Mouse (Mus musculus): ENCODE data around the gene Psen2.

The Psen2 gene

GRCm38 (mm10) chr1:180283813-180284768, 20.9 kb upstream of the Psen2 start:
- in situ Hi-C loops (cut with MboI; ENCODE audit: low pct_unique_long_range_greater_than_20kb in 1 of 2, low sequenced_read_pairs in 2 of 2, unreplicated experiment in 1 of 2): no loop called here

GRCm38 (mm10) chr1:180282581-180282980, 19.3 kb upstream of the Psen2 start:
- in situ Hi-C loops (cut with MboI; ENCODE audit: low pct_unique_long_range_greater_than_20kb in 1 of 2, low sequenced_read_pairs in 2 of 2, unreplicated experiment in 1 of 2): no loop called here

DNA sequence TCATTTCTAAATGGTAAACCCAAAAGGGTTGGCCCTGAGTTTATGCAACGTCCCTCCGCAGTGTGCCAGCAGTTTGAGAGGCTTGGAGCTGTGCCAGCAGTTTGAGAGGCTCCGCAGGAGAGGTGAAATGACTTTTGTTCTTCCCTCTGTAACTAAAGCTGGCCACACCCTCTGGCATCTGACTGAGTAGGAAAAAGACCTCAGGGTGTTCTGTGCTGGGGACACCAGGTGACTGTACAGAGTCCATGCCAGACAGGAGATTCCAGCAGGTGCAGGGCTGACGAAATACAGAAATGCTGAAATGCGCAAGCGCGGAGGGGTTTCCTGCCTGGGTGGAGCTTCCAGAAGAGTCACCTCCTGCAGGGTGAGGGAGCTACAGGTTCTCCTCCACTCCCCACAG, 16.4 kb upstream of the Psen2 start:
- in situ Hi-C loops (cut with MboI; ENCODE audit: low pct_unique_long_range_greater_than_20kb in 1 of 2, low sequenced_read_pairs in 2 of 2, unreplicated experiment in 1 of 2): loop anchor here in 1 of 2 experiments (10.0 kb wide), 1 partner anchor 125 kb away; no protein-coding TSS in a partner anchor

GRCm38 (mm10) chr1:180277563-180277962, 14.3 kb upstream of the Psen2 start:
- in situ Hi-C loops (cut with MboI; ENCODE audit: low pct_unique_long_range_greater_than_20kb in 1 of 2, low sequenced_read_pairs in 2 of 2, unreplicated experiment in 1 of 2): loop anchor here in 1 of 2 experiments (10.0 kb wide), 1 partner anchor 127 kb away; no protein-coding TSS in a partner anchor

GRCm38 (mm10) chr1:180274725-180275308, 11.6 kb upstream of the Psen2 start:
- in situ Hi-C loops (cut with MboI; ENCODE audit: low pct_unique_long_range_greater_than_20kb in 1 of 2, low sequenced_read_pairs in 2 of 2, unreplicated experiment in 1 of 2): loop anchor here (10.0 to 25.0 kb wide), 2 partner anchors 130 to 487 kb away; no protein-coding TSS in a partner anchor

- in situ Hi-C loops (cut with MboI; ENCODE audit: low pct_unique_long_range_greater_than_20kb in 1 of 2, low sequenced_read_pairs in 2 of 2, unreplicated experiment in 1 of 2): loop anchor here in 1 of 2 experiments (25.0 kb wide), 1 partner anchor 493 kb away; no protein-coding TSS in a partner anchor
Measured at GRCm38 (mm10) chr1:180269033-180269432, 5.8 kb upstream of the Psen2 start.

DNA sequence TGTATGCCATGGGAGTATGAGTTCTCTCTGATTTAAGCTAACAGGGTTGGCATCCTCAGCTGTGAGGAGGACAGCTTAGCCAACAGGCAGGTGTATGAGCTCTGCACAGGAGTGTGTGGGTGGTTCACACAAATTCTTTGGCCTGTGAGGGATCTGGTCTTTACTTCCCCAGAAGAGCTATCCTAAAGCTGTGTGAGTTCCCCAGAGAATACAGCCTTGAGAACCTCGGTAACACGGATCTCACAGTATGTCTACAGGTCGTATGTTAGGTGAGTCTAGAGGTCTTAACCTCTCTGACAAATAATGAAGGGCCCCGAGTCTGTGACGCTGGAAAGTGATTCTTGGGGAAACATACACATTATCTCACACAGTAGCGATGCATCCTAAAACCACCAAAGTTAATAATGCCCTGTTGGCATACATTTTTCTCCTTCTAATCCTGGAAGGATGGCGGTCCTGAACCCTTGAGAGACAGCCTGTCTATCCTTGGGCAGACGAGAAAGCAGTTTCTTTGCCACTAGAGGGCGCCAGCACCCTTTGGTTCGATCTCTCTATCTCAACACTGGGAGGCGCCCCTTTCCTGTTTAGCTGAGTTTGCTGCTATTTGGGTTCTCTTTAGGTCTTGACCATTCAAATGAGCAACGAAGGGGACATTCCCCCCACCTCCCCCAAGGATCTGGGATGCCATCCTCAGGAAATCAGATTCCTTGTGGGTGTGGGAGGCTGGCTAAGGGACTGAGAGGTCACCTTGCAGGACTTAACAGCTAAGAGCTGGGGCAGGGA, 5.2 kb upstream of the Psen2 start:
- in situ Hi-C loops (cut with MboI; ENCODE audit: low pct_unique_long_range_greater_than_20kb in 1 of 2, low sequenced_read_pairs in 2 of 2, unreplicated experiment in 1 of 2): loop anchor here in 1 of 2 experiments (25.0 kb wide), 1 partner anchor 494 kb away; no protein-coding TSS in a partner anchor

DNA sequence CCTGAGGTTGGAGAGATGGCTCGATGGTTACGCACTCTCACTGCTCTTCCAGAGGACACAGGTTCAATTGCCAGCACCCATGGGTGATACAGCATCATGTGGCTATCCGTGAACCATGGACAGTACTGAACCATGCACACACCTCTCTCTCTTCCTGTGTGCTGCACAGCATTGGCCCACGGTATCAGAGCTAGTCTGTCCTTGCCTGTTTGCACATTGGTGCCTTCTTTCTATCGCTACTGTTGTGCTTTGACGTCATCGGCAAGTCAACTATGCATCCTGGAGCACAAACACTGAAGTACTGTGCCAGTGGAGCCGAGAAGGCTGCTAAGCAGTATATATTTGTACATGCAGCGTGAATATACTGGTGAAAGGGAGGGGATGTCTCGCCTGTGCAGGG, 3.9 kb upstream of the Psen2 start:
- in situ Hi-C loops (cut with MboI; ENCODE audit: low pct_unique_long_range_greater_than_20kb in 1 of 2, low sequenced_read_pairs in 2 of 2, unreplicated experiment in 1 of 2): loop anchor here in 1 of 2 experiments (25.0 kb wide), 1 partner anchor 495 kb away; no protein-coding TSS in a partner anchor

DNA sequence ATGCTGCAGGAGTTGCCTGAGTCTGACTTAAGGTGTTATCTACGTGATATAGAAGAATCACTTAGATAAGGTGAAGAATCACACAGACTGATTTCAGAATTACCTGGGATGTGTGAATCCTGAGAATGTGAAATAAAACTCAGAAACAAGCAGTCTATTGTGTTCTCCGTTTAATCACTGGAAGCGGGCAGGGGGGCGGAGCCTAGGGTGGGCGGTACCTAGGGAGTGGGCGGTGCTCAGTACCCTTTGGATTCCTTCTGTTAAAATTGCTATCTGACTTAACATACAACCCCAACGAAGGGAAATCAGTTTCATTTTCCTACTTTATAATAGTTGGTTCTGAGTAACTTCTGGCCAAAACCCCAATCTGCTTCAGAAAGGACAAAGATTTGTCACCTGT, 2.2 kb upstream of the Psen2 start:
- in situ Hi-C loops (cut with MboI; ENCODE audit: low pct_unique_long_range_greater_than_20kb in 1 of 2, low sequenced_read_pairs in 2 of 2, unreplicated experiment in 1 of 2): loop anchor here in 1 of 2 experiments (25.0 kb wide), 1 partner anchor 497 kb away; no protein-coding TSS in a partner anchor

DNA sequence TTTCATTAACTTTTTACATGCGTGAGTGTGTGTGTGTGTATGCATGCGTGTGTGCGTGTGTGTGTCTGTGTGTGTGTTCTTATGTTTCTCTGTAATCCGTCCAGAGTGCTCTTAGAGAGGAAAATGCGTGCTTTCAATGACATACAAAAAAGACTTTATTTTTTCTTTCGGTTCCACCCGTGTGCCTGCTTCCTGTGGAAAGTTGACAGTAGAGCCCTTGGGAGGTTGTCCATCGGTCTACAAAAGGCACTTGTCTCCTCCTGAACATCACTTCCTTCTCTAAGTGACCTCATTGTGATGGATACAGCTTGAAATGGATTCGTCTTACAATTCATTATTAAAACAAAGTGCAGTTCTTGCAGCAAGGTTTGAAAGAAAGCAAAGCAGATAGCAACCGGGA, 1.6 kb upstream of the Psen2 start:
- in situ Hi-C loops (cut with MboI; ENCODE audit: low pct_unique_long_range_greater_than_20kb in 1 of 2, low sequenced_read_pairs in 2 of 2, unreplicated experiment in 1 of 2): loop anchor here (5.0 to 25.0 kb wide), 3 partner anchors 142 to 497 kb away; no protein-coding TSS in a partner anchor

DNA sequence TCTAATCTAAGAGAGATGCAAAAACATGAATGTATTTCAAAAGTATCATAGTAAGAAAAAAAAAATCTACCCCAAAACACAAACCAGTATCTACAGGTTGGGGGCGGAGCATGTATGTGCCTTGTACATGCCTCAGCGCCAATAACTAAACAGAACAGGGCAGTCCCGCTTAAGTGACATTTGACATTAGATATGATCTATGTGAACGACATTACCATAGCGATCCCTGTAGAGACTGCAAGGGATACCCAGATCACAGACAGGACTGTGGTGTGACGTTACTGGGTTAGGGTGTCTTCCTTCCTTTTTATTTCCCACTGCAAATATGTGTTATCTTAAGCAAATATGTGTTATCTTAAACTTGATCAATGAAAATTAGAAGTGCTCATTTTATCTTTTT, 1.2 kb upstream of the Psen2 start:
- in situ Hi-C loops (cut with MboI; ENCODE audit: low pct_unique_long_range_greater_than_20kb in 1 of 2, low sequenced_read_pairs in 2 of 2, unreplicated experiment in 1 of 2): loop anchor here (5.0 to 25.0 kb wide), 3 partner anchors 143 to 498 kb away; no protein-coding TSS in a partner anchor

- in situ Hi-C loops (cut with MboI; ENCODE audit: low pct_unique_long_range_greater_than_20kb in 1 of 2, low sequenced_read_pairs in 2 of 2, unreplicated experiment in 1 of 2): loop anchor here (5.0 to 25.0 kb wide), 3 partner anchors 145 to 500 kb away; no protein-coding TSS in a partner anchor
Measured at GRCm38 (mm10) chr1:180261857-180262570, 1.2 kb downstream of the Psen2 start.

DNA sequence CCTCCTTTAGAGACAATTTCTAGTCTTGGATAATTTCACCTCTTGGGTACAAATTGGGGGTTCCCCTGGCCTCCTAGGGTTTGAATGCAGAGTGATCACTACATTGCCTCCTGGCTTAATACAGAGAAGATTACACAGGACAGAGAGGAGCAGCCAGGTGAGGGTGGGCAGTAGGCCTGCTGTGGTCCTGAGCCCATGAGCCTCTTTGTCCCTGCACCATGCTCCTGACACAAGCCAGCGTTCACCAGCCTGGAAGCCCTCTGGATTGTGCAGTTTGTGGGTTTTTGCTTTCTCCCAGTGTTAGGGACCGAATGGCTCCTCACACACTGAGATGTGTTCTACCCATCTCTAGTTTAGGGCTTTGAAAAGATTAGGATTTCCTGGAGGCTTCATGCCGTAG, 1.8 kb downstream of the Psen2 start:
- in situ Hi-C loops (cut with MboI; ENCODE audit: low pct_unique_long_range_greater_than_20kb in 1 of 2, low sequenced_read_pairs in 2 of 2, unreplicated experiment in 1 of 2): loop anchor here (5.0 to 25.0 kb wide), 3 partner anchors 146 to 501 kb away; no protein-coding TSS in a partner anchor

GRCm38 (mm10) chr1:180260886-180261285, 2.4 kb downstream of the Psen2 start:
- in situ Hi-C loops (cut with MboI; ENCODE audit: low pct_unique_long_range_greater_than_20kb in 1 of 2, low sequenced_read_pairs in 2 of 2, unreplicated experiment in 1 of 2): loop anchor here (5.0 to 25.0 kb wide), 3 partner anchors 146 to 501 kb away; no protein-coding TSS in a partner anchor

DNA sequence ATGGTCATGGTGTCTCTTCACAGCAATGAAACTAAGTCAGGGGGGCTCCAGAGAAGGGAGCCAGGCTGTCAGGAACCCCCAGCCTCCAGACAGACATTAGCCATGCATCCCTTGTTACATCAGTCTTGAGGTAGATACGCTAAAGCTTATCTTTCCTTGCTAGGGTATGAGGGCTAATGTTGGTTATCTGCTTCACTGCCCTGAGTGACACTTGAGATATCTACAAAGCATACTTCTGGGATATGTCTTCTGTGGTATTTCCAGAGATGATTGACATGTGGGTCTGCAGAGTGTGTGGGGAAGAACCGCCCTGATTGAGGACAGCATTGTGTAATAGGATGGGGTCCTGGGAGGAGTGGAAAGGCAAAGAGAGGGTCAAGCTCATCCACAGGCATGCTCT, 3.5 kb downstream of the Psen2 start:
- in situ Hi-C loops (cut with MboI; ENCODE audit: low pct_unique_long_range_greater_than_20kb in 1 of 2, low sequenced_read_pairs in 2 of 2, unreplicated experiment in 1 of 2): loop anchor here (5.0 to 25.0 kb wide), 3 partner anchors 148 to 503 kb away; no protein-coding TSS in a partner anchor

DNA sequence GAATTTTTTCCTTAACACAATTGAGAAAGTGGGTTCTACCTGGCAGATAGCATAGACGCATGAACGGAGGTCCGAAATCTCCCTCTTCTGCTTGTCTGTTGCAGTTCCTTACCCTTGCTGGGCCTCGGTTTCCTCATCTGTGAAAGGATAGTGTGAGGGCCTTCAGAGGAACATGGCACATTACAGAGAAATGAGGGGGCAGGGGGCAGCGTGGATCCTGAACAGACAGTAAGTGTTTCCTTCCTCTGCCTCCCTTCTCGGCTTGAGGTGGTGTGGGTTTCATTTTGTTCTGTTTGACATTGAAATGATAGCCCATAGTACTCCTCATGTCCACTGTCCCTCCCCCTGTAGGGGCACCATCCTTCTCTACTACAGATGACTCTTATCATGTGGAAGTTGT, 5.8 kb downstream of the Psen2 start:
- in situ Hi-C loops (cut with MboI; ENCODE audit: low pct_unique_long_range_greater_than_20kb in 1 of 2, low sequenced_read_pairs in 2 of 2, unreplicated experiment in 1 of 2): loop anchor here in 1 of 2 experiments (25.0 kb wide), 1 partner anchor 505 kb away; no protein-coding TSS in a partner anchor

DNA sequence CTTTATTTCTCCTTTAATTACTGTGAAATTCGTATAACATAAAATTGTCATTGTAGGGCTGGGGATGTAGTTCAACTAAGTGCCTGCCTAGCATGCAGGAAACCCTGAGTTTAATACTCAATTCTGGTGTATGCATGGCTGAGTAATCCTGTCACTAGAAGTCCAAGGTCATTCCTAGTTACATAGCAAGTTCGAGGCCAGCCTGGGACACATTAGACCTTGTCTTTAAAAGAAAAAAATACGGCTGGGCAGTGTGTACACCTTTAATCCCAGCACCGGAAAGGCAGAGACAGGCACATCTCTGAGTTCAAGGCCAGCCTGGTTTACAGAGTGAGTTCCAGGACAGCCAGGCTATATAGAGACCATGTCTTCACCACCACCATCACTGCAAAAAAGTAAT, 6.4 kb downstream of the Psen2 start:
- in situ Hi-C loops (cut with MboI; ENCODE audit: low pct_unique_long_range_greater_than_20kb in 1 of 2, low sequenced_read_pairs in 2 of 2, unreplicated experiment in 1 of 2): loop anchor here in 1 of 2 experiments (25.0 kb wide), 1 partner anchor 505 kb away; no protein-coding TSS in a partner anchor
